Mouse (Mus musculus): ENCODE measurements around the gene Mecom. TPM values are rescaled to one million over a fixed set of nuclear protein-coding genes. Genes with fewer than 3 reads are reported as not detected.

Gene Mecom
- polyA plus RNA-seq, 1 experiment from 2014 or later, result 13.0 TPM

DNA sequence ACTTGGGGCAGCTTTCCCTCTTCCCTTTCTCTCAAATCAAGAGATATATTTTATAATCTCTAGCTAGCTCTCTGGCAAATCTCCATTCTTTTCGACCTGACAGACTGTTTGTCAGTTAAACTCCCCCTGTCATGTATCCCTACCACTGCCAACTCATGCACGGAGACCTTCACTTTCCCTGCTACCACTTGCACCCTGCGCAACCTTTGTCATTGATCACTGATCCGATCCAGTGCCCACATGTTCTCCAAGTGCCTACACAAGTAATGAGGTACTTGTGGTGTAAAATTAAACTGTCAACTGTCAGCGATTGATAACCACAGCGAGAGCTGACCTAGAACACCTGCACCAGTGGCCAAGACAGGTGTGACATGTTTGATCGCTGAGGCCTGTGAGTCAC, 95.3 kb downstream of the Mecom start:
- no peak overlapping the region for H3K27ac ChIP-seq (replicated peaks; ENCODE audit: low read depth, low read length)
- H3K9ac ChIP-seq (ENCODE audit: low read depth, low read length), result no peak overlapping the region
- WGBS, result 79% methylated on average over 7 of the region's 7 CpGs
- no peaks in the 10 kb centered on the region for H3K27me3 ChIP-seq (replicated peaks; ENCODE audit: control insufficient read depth, insufficient read depth, low read length)
- H3K4me2 ChIP-seq (ENCODE audit: low read depth, low read length), result no peak overlapping the region
- no peak overlapping the region for H3K4me3 ChIP-seq (ENCODE audit: low read depth, low read length)
- no peaks in the 10 kb centered on the region for H3K9me3 ChIP-seq (ENCODE audit: control insufficient read depth, low read length)
- no peak for DNase-seq (ENCODE audit: low spot score)
- H3K4me1 ChIP-seq (ENCODE audit: control insufficient read depth, insufficient read depth, low read length), result peaks cover 9% of the 10 kb centered on the region; the same call in 1 of the 2 replicates
- H3K36me3 ChIP-seq (ENCODE audit: control insufficient read depth, insufficient read depth, low read length), result no peaks in the 10 kb centered on the region
- no peak for ATAC-seq (ENCODE audit: low read depth)

- Histone ChIP-seq H3K4me3 (ENCODE audit: low read depth, low read length) (no peak overlapping the region), H3K9ac (ENCODE audit: low read depth, low read length) (no peak overlapping the region), H3K9me3 (ENCODE audit: control insufficient read depth, low read length) (no peaks in the 10 kb centered on the region), H3K27ac (replicated peaks; ENCODE audit: low read depth, low read length) (no peak overlapping the region), H3K4me2 (ENCODE audit: low read depth, low read length) (no peak overlapping the region), H3K27me3 (replicated peaks; ENCODE audit: control insufficient read depth, insufficient read depth, low read length) (no peaks in the 10 kb centered on the region), H3K36me3 (ENCODE audit: control insufficient read depth, insufficient read depth, low read length) (no peaks in the 10 kb centered on the region), H3K4me1 (ENCODE audit: control insufficient read depth, insufficient read depth, low read length) (peaks cover 9% of the 10 kb centered on the region; the same call in 1 of the 2 replicates)
- WGBS, result 75% methylated on average over 10 of the region's 10 CpGs
- DNase-seq (ENCODE audit: low spot score) (no peak), ATAC-seq (ENCODE audit: low read depth) (no peak)
These were observed 97.4 kb downstream of the Mecom start for GRCm38 (mm10) chr3:30450206-30450965.

- Histone ChIP-seq H3K4me2 (ENCODE audit: low read depth, low read length) (no peak overlapping the region), H3K27me3 (replicated peaks; ENCODE audit: control insufficient read depth, insufficient read depth, low read length) (no peaks in the 10 kb centered on the region), H3K4me1 (ENCODE audit: control insufficient read depth, insufficient read depth, low read length) (peaks cover 7% of the 10 kb centered on the region; the same call in 1 of the 2 replicates), H3K9me3 (ENCODE audit: control insufficient read depth, low read length) (no peaks in the 10 kb centered on the region), H3K9ac (ENCODE audit: low read depth, low read length) (no peak overlapping the region), H3K27ac (replicated peaks; ENCODE audit: low read depth, low read length) (no peak overlapping the region), H3K36me3 (ENCODE audit: control insufficient read depth, insufficient read depth, low read length) (no peaks in the 10 kb centered on the region), H3K4me3 (ENCODE audit: low read depth, low read length) (no peak overlapping the region)
- DNase-seq (ENCODE audit: low spot score) (no peak), ATAC-seq (ENCODE audit: low read depth) (no peak)
- WGBS, result 62% methylated on average over 1 of the region's 1 CpGs
These were observed 99.2 kb downstream of the Mecom start for GRCm38 (mm10) chr3:30448624-30449023.

DNA sequence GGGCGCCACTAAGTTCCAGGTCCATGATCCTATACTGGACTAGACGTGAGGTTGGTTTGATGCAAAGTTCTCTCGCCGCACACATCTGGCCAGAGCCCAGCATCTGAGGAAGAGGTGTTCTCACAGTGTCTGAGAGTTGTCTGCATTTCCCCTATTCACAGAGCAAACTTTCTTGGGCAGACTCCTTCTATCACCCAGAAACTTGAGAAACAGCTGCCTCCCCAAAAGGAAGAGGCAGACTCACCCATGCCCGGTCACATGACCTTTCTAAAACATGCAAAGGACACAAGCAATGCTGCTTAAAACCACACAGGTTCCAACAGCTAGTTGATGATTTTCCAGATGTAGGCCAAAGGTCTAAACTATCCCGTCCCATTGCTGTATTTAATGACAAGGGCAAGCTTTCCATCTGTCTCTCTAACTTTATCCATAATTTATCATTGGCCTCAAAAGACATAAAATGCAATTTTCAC, 101.8 kb downstream of the Mecom start:
- no peaks in the 10 kb centered on the region for H3K9me3 ChIP-seq (ENCODE audit: control insufficient read depth, low read length)
- no peaks in the 10 kb centered on the region for H3K36me3 ChIP-seq (ENCODE audit: control insufficient read depth, insufficient read depth, low read length)
- H3K9ac ChIP-seq (ENCODE audit: low read depth, low read length), result no peak overlapping the region
- H3K27ac ChIP-seq (replicated peaks; ENCODE audit: low read depth, low read length), result no peak overlapping the region
- no peak overlapping the region for H3K4me3 ChIP-seq (ENCODE audit: low read depth, low read length)
- H3K4me2 ChIP-seq (ENCODE audit: low read depth, low read length), result no peak overlapping the region
- H3K4me1 ChIP-seq (ENCODE audit: control insufficient read depth, insufficient read depth, low read length), result no peaks in the 10 kb centered on the region
- DNase-seq (ENCODE audit: low spot score) (no peak), ATAC-seq (ENCODE audit: low read depth) (no peak)
- no peaks in the 10 kb centered on the region for H3K27me3 ChIP-seq (replicated peaks; ENCODE audit: control insufficient read depth, insufficient read depth, low read length)
- 86% methylated on average over 6 of the region's 6 CpGs for WGBS

- no peaks in the 10 kb centered on the region for H3K4me1 ChIP-seq (ENCODE audit: control insufficient read depth, insufficient read depth, low read length)
- H3K4me3 ChIP-seq (ENCODE audit: low read depth, low read length), result no peak overlapping the region
- H3K9ac ChIP-seq (ENCODE audit: low read depth, low read length), result no peak overlapping the region
- no peak overlapping the region for H3K4me2 ChIP-seq (ENCODE audit: low read depth, low read length)
- WGBS, result 81% methylated on average over 4 of the region's 4 CpGs
- no peaks in the 10 kb centered on the region for H3K36me3 ChIP-seq (ENCODE audit: control insufficient read depth, insufficient read depth, low read length)
- no peak for DNase-seq (ENCODE audit: low spot score)
- H3K27me3 ChIP-seq (replicated peaks; ENCODE audit: control insufficient read depth, insufficient read depth, low read length), result no peaks in the 10 kb centered on the region
- no peak overlapping the region for H3K27ac ChIP-seq (replicated peaks; ENCODE audit: low read depth, low read length)
- ATAC-seq (ENCODE audit: low read depth), result no peak
- no peaks in the 10 kb centered on the region for H3K9me3 ChIP-seq (ENCODE audit: control insufficient read depth, low read length)
These were observed 102.4 kb downstream of the Mecom start for GRCm38 (mm10) chr3:30445247-30445969.

- no peaks in the 10 kb centered on the region; the same call in 1 of the 2 replicates for H3K9me3 ChIP-seq (ENCODE audit: control insufficient read depth, low read length)
- no peaks in the 10 kb centered on the region for H3K4me1 ChIP-seq (ENCODE audit: control insufficient read depth, insufficient read depth, low read length)
- DNase-seq (ENCODE audit: low spot score) (no peak), ATAC-seq (ENCODE audit: low read depth) (no peak)
- H3K4me2 ChIP-seq (ENCODE audit: low read depth, low read length), result no peak overlapping the region
- no peak overlapping the region for H3K4me3 ChIP-seq (ENCODE audit: low read depth, low read length)
- H3K9ac ChIP-seq (ENCODE audit: low read depth, low read length), result no peak overlapping the region
- no peaks in the 10 kb centered on the region for H3K27me3 ChIP-seq (replicated peaks; ENCODE audit: control insufficient read depth, insufficient read depth, low read length)
- no peaks in the 10 kb centered on the region for H3K36me3 ChIP-seq (ENCODE audit: control insufficient read depth, insufficient read depth, low read length)
- H3K27ac ChIP-seq (replicated peaks; ENCODE audit: low read depth, low read length), result no peak overlapping the region
These were observed 106.2 kb downstream of the Mecom start for GRCm38 (mm10) chr3:30441646-30442045.

DNA sequence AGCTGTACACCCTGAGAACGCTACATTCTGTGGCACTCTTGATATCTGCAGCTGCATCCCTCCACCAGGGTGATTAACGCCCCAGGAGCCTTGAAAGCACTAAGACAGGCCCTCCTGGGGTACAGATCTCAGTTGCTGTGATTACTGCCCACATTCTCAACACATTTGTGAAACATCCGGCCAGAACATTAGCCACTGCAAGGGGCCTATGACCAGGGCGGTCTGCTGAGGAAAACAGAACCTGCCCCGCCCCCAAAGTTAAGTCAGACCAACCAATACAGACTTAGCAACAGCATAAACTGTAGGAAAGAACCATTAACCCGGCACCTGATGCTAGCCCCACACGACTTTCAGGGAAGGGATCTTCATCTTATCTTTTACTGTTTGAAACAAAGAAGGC, 109.8 kb downstream of the Mecom start:
- Histone ChIP-seq H3K9me3 (ENCODE audit: control insufficient read depth, low read length) (no peaks in the 10 kb centered on the region; the same call in 1 of the 2 replicates), H3K27me3 (replicated peaks; ENCODE audit: control insufficient read depth, insufficient read depth, low read length) (no peaks in the 10 kb centered on the region), H3K9ac (ENCODE audit: low read depth, low read length) (no peak overlapping the region), H3K4me1 (ENCODE audit: control insufficient read depth, insufficient read depth, low read length) (no peaks in the 10 kb centered on the region), H3K4me3 (ENCODE audit: low read depth, low read length) (no peak overlapping the region), H3K4me2 (ENCODE audit: low read depth, low read length) (no peak overlapping the region), H3K27ac (replicated peaks; ENCODE audit: low read depth, low read length) (no peak overlapping the region), H3K36me3 (ENCODE audit: control insufficient read depth, insufficient read depth, low read length) (no peaks in the 10 kb centered on the region)
- ATAC-seq (ENCODE audit: low read depth), result no peak
- WGBS, result 49% methylated on average over 7 of the region's 7 CpGs
- no peak for DNase-seq (ENCODE audit: low spot score)

GRCm38 (mm10) chr3:30436561-30436960, 111.2 kb downstream of the Mecom start:
- no peaks in the 10 kb centered on the region for H3K4me1 ChIP-seq (ENCODE audit: control insufficient read depth, insufficient read depth, low read length)
- H3K36me3 ChIP-seq (ENCODE audit: control insufficient read depth, insufficient read depth, low read length), result no peaks in the 10 kb centered on the region
- H3K9ac ChIP-seq (ENCODE audit: low read depth, low read length), result no peak overlapping the region
- DNase-seq (ENCODE audit: low spot score) (no peak), ATAC-seq (ENCODE audit: low read depth) (no peak)
- 73% methylated on average over 6 of the region's 6 CpGs for WGBS
- H3K27ac ChIP-seq (replicated peaks; ENCODE audit: low read depth, low read length), result no peak overlapping the region
- H3K4me2 ChIP-seq (ENCODE audit: low read depth, low read length), result no peak overlapping the region
- H3K9me3 ChIP-seq (ENCODE audit: control insufficient read depth, low read length), result no peaks in the 10 kb centered on the region; the same call in 1 of the 2 replicates
- no peaks in the 10 kb centered on the region for H3K27me3 ChIP-seq (replicated peaks; ENCODE audit: control insufficient read depth, insufficient read depth, low read length)
- H3K4me3 ChIP-seq (ENCODE audit: low read depth, low read length), result no peak overlapping the region

Data from embryonic facial prominence, embryonic 14.5 days (tissue).